In the genomic region with DNA sequence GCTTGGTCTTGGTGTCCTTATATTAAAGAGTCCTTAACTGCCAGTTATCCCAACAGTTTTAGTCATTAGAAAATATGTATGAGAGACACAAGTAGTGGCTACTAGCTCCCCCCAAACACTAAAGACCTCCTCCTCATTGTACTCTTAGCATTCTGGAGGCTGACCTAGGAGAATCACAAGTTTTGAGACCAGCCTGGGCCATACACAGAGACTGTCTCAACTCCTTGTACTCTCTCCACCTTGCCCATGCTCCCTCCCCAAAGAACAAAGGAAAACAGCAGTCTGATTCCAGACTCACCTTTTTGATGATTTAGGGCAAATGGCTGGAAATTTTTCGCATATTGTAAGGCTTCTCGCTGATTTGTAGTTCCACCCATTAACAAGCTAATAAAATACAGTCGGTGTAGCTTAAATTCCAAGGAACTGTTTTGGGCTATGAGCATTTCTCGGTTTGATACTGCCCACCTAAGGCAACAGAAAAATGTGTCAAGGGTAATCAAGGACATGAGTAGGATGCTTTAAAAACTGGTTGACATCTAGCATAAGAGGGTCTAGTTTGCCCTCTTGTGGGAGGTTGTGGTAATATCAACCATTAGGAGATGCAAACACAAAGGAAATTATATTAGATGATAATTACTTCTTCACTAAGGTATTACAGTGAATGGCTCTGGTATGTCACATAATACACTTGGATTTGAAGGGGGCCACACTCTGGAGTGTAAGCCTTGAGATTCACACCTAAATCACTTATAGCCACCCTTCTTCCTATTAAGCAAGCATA, we compare ENCODE assay signal across 9 mouse cellular contexts. TPM values are rescaled to one million over a fixed set of nuclear protein-coding genes. Genes with fewer than 3 reads are reported as not detected.
DNase-seq lines count a peak whose midpoint lies in the region; ATAC-seq and TF ChIP-seq lines count a peak whose summit lies in the region.
"Had no signal": no experiment of that assay in that cellular context is flagged by ENCODE, and none has a peak within 500 bp of the region (broad histone marks: within the 10 kb centered on the region; RNA-seq: fewer than 3 reads in every experiment).

No protein-coding gene starts in this region.

- H3K27ac ChIP-seq in heart, postnatal 0 days (ENCODE audit: low read depth): no peak overlapping the region
- no peak overlapping the region for H3K27ac ChIP-seq in heart, embryonic 12.5 days (ENCODE audit: poor library complexity, severe bottlenecking)
- H3K27ac ChIP-seq in thymus, adult 2 months (ENCODE audit: control insufficient read depth, insufficient read depth, low read length): peak overlapping the region; percentile 31; the same call in 1 of the 2 replicates

- TF ChIP-seq POLR2A in thymus, adult 2 months (IDR thresholded peaks at IDR 0.05; ENCODE audit: control insufficient read depth, extremely low read depth, insufficient read depth, low read length, poor library complexity): no peak

- ATAC-seq in heart, postnatal 0 days (ENCODE audit: insufficient read depth, low read depth): no peak
- ATAC-seq in heart, embryonic 12.5 days (ENCODE audit: insufficient number of reproducible peaks, low FRiP score): no peak
- no peak for ATAC-seq in megakaryocyte, adult 5-6 weeks (ENCODE audit: poor library complexity, severe bottlenecking)

- H3K9me3 ChIP-seq in heart, postnatal 0 days (replicated peaks; ENCODE audit: control insufficient read depth, low read length): no peaks in the 10 kb centered on the region
- H3K9me3 ChIP-seq in heart, embryonic 12.5 days (replicated peaks): no peaks in the 10 kb centered on the region

- H3K36me3 ChIP-seq in heart, postnatal 0 days (replicated peaks; ENCODE audit: control insufficient read depth, insufficient read depth, low read length): peaks cover 20% of the 10 kb centered on the region
- H3K36me3 ChIP-seq in heart, embryonic 12.5 days: peaks cover 14% of the 10 kb centered on the region
- H3K36me3 ChIP-seq in thymus, adult 2 months (ENCODE audit: control insufficient read depth, insufficient read depth, low read length): peaks cover 25% of the 10 kb centered on the region

- H3K4me3 ChIP-seq in heart, postnatal 0 days (ENCODE audit: low read depth, low read length): no peak overlapping the region
- H3K4me3 ChIP-seq in heart, embryonic 12.5 days: no peak overlapping the region
- no peak overlapping the region for H3K4me3 ChIP-seq in thymus, adult 2 months (ENCODE audit: control insufficient read depth, insufficient read depth, low read length)

- WGBS in heart, postnatal 0 days: 75% methylated on average over 4 of the region's 4 CpGs
- WGBS in heart, embryonic 12.5 days: 81% methylated on average over 4 of the region's 4 CpGs
- 86% methylated on average over 4 of the region's 4 CpGs for WGBS in thymus, adult 2 months

- H3K4me2 ChIP-seq in heart, postnatal 0 days (ENCODE audit: low read depth, low read length): no peak overlapping the region
- no peak overlapping the region for H3K4me2 ChIP-seq in heart, embryonic 12.5 days

- H3K9ac ChIP-seq in heart, postnatal 0 days (replicated peaks; ENCODE audit: low read depth, low read length): no peak overlapping the region
- H3K9ac ChIP-seq in heart, embryonic 12.5 days: no peak overlapping the region

- DNase-seq in heart, postnatal 0 days (ENCODE audit: low spot score): peak; percentile 57
- peak; percentile 63 for DNase-seq in thymus, adult 2 months
- DNase-seq in thymus, adult 18-20 months: no peak
- peak; percentile 71 to 75 for DNase-seq in cerebellum, postnatal 14 days
- peak; percentile 52 for DNase-seq in lung, postnatal 10 days
- no peak for DNase-seq in gastrocnemius, postnatal 4 days (ENCODE audit: low spot score in 2 of 2)

- no peaks in the 10 kb centered on the region for H3K27me3 ChIP-seq in heart, postnatal 0 days (ENCODE audit: control insufficient read depth, insufficient read depth, low read length)
- H3K27me3 ChIP-seq in heart, embryonic 12.5 days (replicated peaks): no peaks in the 10 kb centered on the region
- H3K27me3 ChIP-seq in thymus, adult 2 months (ENCODE audit: control insufficient read depth, insufficient read depth, low read length): no peaks in the 10 kb centered on the region

- TF ChIP-seq EP300 in heart, postnatal 0 days (IDR thresholded peaks at IDR 0.05; ENCODE audit: low read depth): no peak

- peak; percentile 66 for TF ChIP-seq CTCF in heart, postnatal 0 days (IDR thresholded peaks at IDR 0.05; ENCODE audit: low read depth)
- TF ChIP-seq CTCF in thymus, adult 2 months (IDR thresholded peaks at IDR 0.05; ENCODE audit: borderline replicate concordance, control insufficient read depth, extremely low read depth, insufficient read depth, low read length, poor library complexity): no peak

- peaks cover 13% of the 10 kb centered on the region for H3K4me1 ChIP-seq in heart, postnatal 0 days (ENCODE audit: control insufficient read depth, insufficient read depth)
- H3K4me1 ChIP-seq in heart, embryonic 12.5 days (replicated peaks): peaks cover 15% of the 10 kb centered on the region
- peaks cover 14% of the 10 kb centered on the region for H3K4me1 ChIP-seq in thymus, adult 2 months (replicated peaks; ENCODE audit: control insufficient read depth, insufficient read depth, low read length)

RNA-seq across cellular contexts. Expression of gene Cd8a, which starts 25.8 kb away (rescaled TPM):
- 5.4 TPM in 1 of 2 replicates, not detected in the other for total RNA-seq in heart, postnatal 0 days (2014; rRNA removed; ENCODE audit: low replicate concordance)
- 0.04 TPM in 1 of 2 replicates, not detected in the other for polyA plus RNA-seq in heart, postnatal 0 days (2015; fragmentation: Nextera tagmentation; extraction: Ambion mirVana)
- not detected in 2 replicates for polyA plus RNA-seq in heart, embryonic 12.5 days (2016; fragmentation: Nextera tagmentation; extraction: Ambion mirVana)
- 883 and 918 TPM in 2 replicates for polyA plus RNA-seq in thymus, adult 2 months (2012; rRNA removed)
- total RNA-seq in megakaryocyte, adult 5-6 weeks (2015): 0.46 TPM in 1 of 2 replicates, not detected in the other
- 0.08 and 0.22 TPM in 2 replicates for total RNA-seq in megakaryocyte, adult 5-6 weeks (2017)
- 1 to 10 TPM in 1 of 2 experiments, under 1 TPM in 1; 0.13 to 1.0 TPM for total RNA-seq in gastrocnemius, postnatal 4 days (2021)
- total RNA-seq: layer of hippocampus, postnatal 25 days had no signal

RNA-seq across cellular contexts. Expression of gene Rmnd5a, which starts 41.4 kb away (rescaled TPM):
- total RNA-seq in heart, postnatal 0 days (2014; rRNA removed; ENCODE audit: low replicate concordance): 35.2 and 50.2 TPM in 2 replicates
- polyA plus RNA-seq in heart, postnatal 0 days (2015; fragmentation: Nextera tagmentation; extraction: Ambion mirVana): 6.9 and 7.0 TPM in 2 replicates
- polyA plus RNA-seq in heart, embryonic 12.5 days (2016; fragmentation: Nextera tagmentation; extraction: Ambion mirVana): 15.2 and 17.0 TPM in 2 replicates
- polyA plus RNA-seq in thymus, adult 2 months (2012; rRNA removed): 268 and 316 TPM in 2 replicates
- total RNA-seq in megakaryocyte, adult 5-6 weeks (2015): 40.7 and 40.9 TPM in 2 replicates
- total RNA-seq in megakaryocyte, adult 5-6 weeks (2017): 49.8 and 52.5 TPM in 2 replicates
- 10 to 100 TPM; 54.7 to 60.8 TPM for total RNA-seq in gastrocnemius, postnatal 4 days (2021)

Comparison
In these comparisons a context has a peak if more than half of its experiments do, and no peak if none do; other contexts are left out.
1. DNase-seq: peak in heart, postnatal 0 days (single experiment), thymus, adult 2 months (single experiment), cerebellum, postnatal 14 days (2 of 2) and lung, postnatal 10 days (single experiment); none in thymus, adult 18-20 months (0 of 2) and gastrocnemius, postnatal 4 days (0 of 2).